Mouse (Mus musculus): ENCODE results near the gene Mthfs.
"Not testable (repeated sequence)": the region's sequence is repeated elsewhere in the genome, so short reads cannot be mapped to it uniquely, and the experiment has no call there.

DNA sequence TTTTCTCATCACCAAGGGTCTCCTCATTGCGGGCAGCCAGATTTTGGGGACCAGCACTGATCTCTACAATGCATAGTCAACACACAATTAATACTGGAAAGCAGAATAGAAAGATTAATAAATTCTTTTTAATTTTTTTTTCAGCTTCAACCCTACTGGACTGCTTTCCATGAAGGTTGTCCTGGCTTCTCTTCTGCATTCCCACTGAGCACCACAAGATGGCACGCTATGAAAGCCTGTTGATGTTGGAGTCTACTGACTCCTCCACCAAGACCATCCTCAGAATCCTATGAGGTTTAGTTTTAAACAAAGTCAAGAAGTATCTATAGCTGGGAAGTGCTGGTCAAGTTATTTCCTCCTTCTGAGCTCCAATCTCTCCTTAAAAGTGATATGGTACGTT is 31.6 kb upstream of the Mthfs start:
- not testable (repeated sequence) for TF ChIP-seq CTCF (IDR thresholded peaks at IDR 0.05; ENCODE audit: low read depth, low read length); EP300 (IDR thresholded peaks at IDR 0.05; ENCODE audit: insufficient read depth, low read depth, low read length); POLR2A (IDR thresholded peaks at IDR 0.05; ENCODE audit: insufficient read depth, low read length)
